Mouse (Mus musculus): ENCODE measurements at regions not wholly inside any gene's neighbourhood (a gene's known extent, or its start where the extent isn't known, plus 50 kb on each side); places are given as distances from the start of the nearest gene placed in this dataset.

- TF ChIP-seq CEBPB (IDR thresholded peaks at IDR 0.05; ENCODE audit: low read depth), result no peak
- no peak for TF ChIP-seq CTCF (IDR thresholded peaks at IDR 0.05; ENCODE audit: control insufficient read depth, insufficient read depth, insufficient read length)
These were observed 807.9 kb downstream of the Efnb2 start for GRCm38 (mm10) chr8:7853169-7853568.

All from C2C12 (cell line).